16 mouse cellular contexts compared by ENCODE assay signal in genomic region chr7:136767231-136767630, GRCm38 (mm10).
DNase-seq lines count a peak whose midpoint lies in the region; ATAC-seq and TF ChIP-seq lines count a peak whose summit lies in the region.
"Had no signal": no experiment of that assay in that cellular context is flagged by ENCODE, and none has a peak within 500 bp of the region (broad histone marks: within the 10 kb centered on the region; RNA-seq: fewer than 3 reads in every experiment).

No protein-coding gene starts in this region.

- H3K4me3 ChIP-seq in heart, adult 2 months: no peak overlapping the region
- H3K4me3 ChIP-seq in heart, embryonic 11.5 days (ENCODE audit: low read depth, low read length): no peak overlapping the region
- H3K4me3 ChIP-seq in hindbrain, postnatal 0 days (ENCODE audit: low read length): no peak overlapping the region
- H3K4me3 ChIP-seq: embryonic facial prominence, embryonic 15.5 days; heart, embryonic 15.5 days; liver, embryonic 13.5 days; megakaryocyte, embryonic 14.5 days had no signal

- no peaks in the 10 kb centered on the region for H3K4me1 ChIP-seq in heart, adult 2 months (ENCODE audit: control insufficient read depth, insufficient read depth, low read length)
- H3K4me1 ChIP-seq in heart, embryonic 11.5 days (ENCODE audit: control insufficient read depth, insufficient read depth, low read length): no peaks in the 10 kb centered on the region
- H3K4me1 ChIP-seq in hindbrain, postnatal 0 days (ENCODE audit: insufficient read depth, low read length): 0 out of 2 replicates have a peak, but pooled peaks cover 3% of the 10 kb centered on the region
- H3K4me1 ChIP-seq: heart, embryonic 15.5 days; liver, embryonic 13.5 days; megakaryocyte, embryonic 14.5 days had no signal

- DNase-seq in heart, adult 2 months: peak; percentile 16 to 25
- DNase-seq in brain, embryonic 14.5 days (ENCODE audit: low read depth): peak; percentile 42
- DNase-seq in gastrocnemius, postnatal 14 days: peak; percentile 24
- DNase-seq in hindbrain, postnatal 0 days (ENCODE audit: low spot score): peak; percentile 67
- no peak for DNase-seq in layer of hippocampus, adult 9-11 months
- DNase-seq: adrenal gland, adult 2 months; cerebellum, adult 18-20 months; kidney, postnatal 10 days; liver, embryonic 13.5 days had no signal

- H3K27ac ChIP-seq in heart, adult 2 months: no peak overlapping the region
- H3K27ac ChIP-seq in heart, embryonic 11.5 days (ENCODE audit: low read depth, low read length): no peak overlapping the region
- no peak overlapping the region for H3K27ac ChIP-seq in hindbrain, postnatal 0 days
- H3K27ac ChIP-seq: embryonic facial prominence, embryonic 15.5 days; heart, embryonic 15.5 days; liver, embryonic 13.5 days had no signal

- no peak for ATAC-seq in heart, embryonic 11.5 days (replicated peaks; ENCODE audit: insufficient number of reproducible peaks, low FRiP score, low TSS enrichment)
- ATAC-seq in hindbrain, postnatal 0 days: no peak
- no peak for ATAC-seq in inflammation-experienced regulatory T-cells, adult 6 months
- ATAC-seq: intestine, postnatal 0 days; lung, postnatal 0 days had no signal

- no peaks in the 10 kb centered on the region for H3K36me3 ChIP-seq in heart, adult 2 months (ENCODE audit: control insufficient read depth, insufficient read depth, low read length)
- no peaks in the 10 kb centered on the region for H3K36me3 ChIP-seq in heart, embryonic 11.5 days (ENCODE audit: control insufficient read depth, insufficient read depth, low read length)
- no peaks in the 10 kb centered on the region for H3K36me3 ChIP-seq in hindbrain, postnatal 0 days (ENCODE audit: insufficient read depth, low read length)
- H3K36me3 ChIP-seq: embryonic facial prominence, embryonic 15.5 days; heart, embryonic 15.5 days; liver, embryonic 13.5 days had no signal

- no peak for TF ChIP-seq CTCF in heart, adult 2 months (IDR thresholded peaks at IDR 0.05)
- TF ChIP-seq CTCF in brain, embryonic 14.5 days (IDR thresholded peaks at IDR 0.05; ENCODE audit: borderline replicate concordance, extremely low read depth, insufficient read depth, insufficient read length): no peak
- no peak for TF ChIP-seq CTCF in hindbrain, postnatal 0 days (IDR thresholded peaks at IDR 0.05; ENCODE audit: low read depth)

- no peak for TF ChIP-seq EP300 in heart, adult 2 months (IDR thresholded peaks at IDR 0.05; ENCODE audit: insufficient read depth, low read depth, low read length)

- no peak overlapping the region for H3K4me2 ChIP-seq in heart, embryonic 11.5 days
- H3K4me2 ChIP-seq in hindbrain, postnatal 0 days (ENCODE audit: low read depth, low read length): no peak overlapping the region
- H3K4me2 ChIP-seq: embryonic facial prominence, embryonic 15.5 days; heart, embryonic 15.5 days; liver, embryonic 13.5 days had no signal

- no peak for TF ChIP-seq POLR2A in heart, adult 2 months (IDR thresholded peaks at IDR 0.05; ENCODE audit: insufficient read depth, low read depth, low read length)
- no peak for TF ChIP-seq POLR2A in brain, embryonic 14.5 days (IDR thresholded peaks at IDR 0.05; ENCODE audit: borderline replicate concordance, extremely low read depth, insufficient read depth, insufficient read length, poor library complexity, severe bottlenecking)

- intact Hi-C loops in heart, adult 2 months (cut with DNase I): no loop called here
- intact Hi-C loops in gastrocnemius, postnatal 14 days (cut with DNase I; ENCODE audit: low total_unique reads): no loop called here

- 42% methylated on average over 9 of the region's 9 CpGs for WGBS in heart, adult 2 months
- WGBS in heart, embryonic 11.5 days (ENCODE audit: insufficient replicate concordance): 58% methylated on average over 9 of the region's 9 CpGs
- 38% methylated on average over 9 of the region's 9 CpGs for WGBS in hindbrain, postnatal 0 days

- H3K79me2 ChIP-seq in heart, adult 2 months (replicated peaks; ENCODE audit: control insufficient read depth, insufficient read depth, low read length): no peaks in the 10 kb centered on the region

- no peak overlapping the region for H3K9ac ChIP-seq in heart, adult 2 months (ENCODE audit: low read depth, low read length)
- H3K9ac ChIP-seq in heart, embryonic 11.5 days (ENCODE audit: low read depth, low read length): no peak overlapping the region
- no peak overlapping the region for H3K9ac ChIP-seq in hindbrain, postnatal 0 days (replicated peaks; ENCODE audit: low read length)
- H3K9ac ChIP-seq: embryonic facial prominence, embryonic 15.5 days; heart, embryonic 15.5 days; liver, embryonic 13.5 days had no signal

- no peaks in the 10 kb centered on the region for H3K9me3 ChIP-seq in heart, embryonic 11.5 days (replicated peaks; ENCODE audit: control insufficient read depth, low read length)
- H3K9me3 ChIP-seq in hindbrain, postnatal 0 days (ENCODE audit: low read length): no peaks in the 10 kb centered on the region
- H3K9me3 ChIP-seq: embryonic facial prominence, embryonic 15.5 days; heart, embryonic 15.5 days; liver, embryonic 13.5 days had no signal

- no peaks in the 10 kb centered on the region for H3K27me3 ChIP-seq in heart, adult 2 months (ENCODE audit: control insufficient read depth, insufficient read depth, low read length)
- H3K27me3 ChIP-seq in heart, embryonic 11.5 days (ENCODE audit: control insufficient read depth, insufficient read depth, low read length): 0 out of 2 replicates have a peak, but pooled peaks cover 3% of the 10 kb centered on the region
- no peaks in the 10 kb centered on the region for H3K27me3 ChIP-seq in hindbrain, postnatal 0 days (ENCODE audit: insufficient read depth, low read length)
- H3K27me3 ChIP-seq: embryonic facial prominence, embryonic 15.5 days; liver, embryonic 13.5 days; megakaryocyte, embryonic 14.5 days had no signal
